Mouse (Mus musculus): ENCODE results near the gene Rfc2.
"Not testable (repeated sequence)": the region's sequence is repeated elsewhere in the genome, so short reads cannot be mapped to it uniquely, and the experiment has no call there.

The Rfc2 gene

GRCm38 (mm10) chr5:134648976-134649375, 67.8 kb downstream of the Rfc2 start:
- DNase-seq (ENCODE audit: low spot score in 2 of 2) = not testable (repeated sequence)

GRCm38 (mm10) chr5:134650926-134651325, 69.8 kb downstream of the Rfc2 start:
- DNase-seq (ENCODE audit: low spot score in 2 of 2) = peak in 1 of 2 experiments; percentile 26
